Mouse (Mus musculus) C2C12 (cell line): ENCODE results near the gene Etl4. TPM values are rescaled to one million over a fixed set of nuclear protein-coding genes. Genes with fewer than 3 reads are reported as not detected.

Source experiments
- H3K27me3 ChIP-seq: one replicate; pipeline ENCODE4 v1.6.1; 2011; ENCODE audit not compliant: control insufficient read depth, insufficient read depth, insufficient read length
- H3K36me3 ChIP-seq: one replicate; pipeline ENCODE4 v1.6.1; 2011; ENCODE audit not compliant: control insufficient read depth, insufficient read depth
- H3K4me3 ChIP-seq: one replicate; pipeline ENCODE4 v1.5.1; 2011; ENCODE audit warnings: mild to moderate bottlenecking, control low read depth; ENCODE audit not compliant: poor library complexity, insufficient read depth, severe bottlenecking
- H3K79me2 ChIP-seq: one replicate; pipeline ENCODE4 v1.6.1; 2011; ENCODE audit not compliant: control insufficient read depth, insufficient read depth
- H3K79me3 ChIP-seq: one replicate; pipeline ENCODE4 v1.6.1; 2011; ENCODE audit warnings: low read depth, control low read depth
- H3ac ChIP-seq: one replicate; pipeline ENCODE3; 2011; ENCODE audit warnings: low read depth; ENCODE audit not compliant: control insufficient read depth, insufficient read length
- CEBPB ChIP-seq: IDR thresholded peaks from one replicate; pipeline ENCODE4 v1.6.1; 2011; ENCODE audit warnings: low read depth, mild to moderate bottlenecking, control low read depth, moderate library complexity
- CTCF ChIP-seq: IDR thresholded peaks from one replicate; pipeline ENCODE4 v1.5.1; 2011; ENCODE audit not compliant: control insufficient read depth, insufficient read depth, insufficient read length
- FOSL1 ChIP-seq: IDR thresholded peaks from one replicate; pipeline ENCODE4 v1.8.0; 2011; ENCODE audit warnings: mild to moderate bottlenecking, low read length; ENCODE audit not compliant: poor library complexity, insufficient read depth, severe bottlenecking
- MAX ChIP-seq: IDR thresholded peaks from one replicate; pipeline ENCODE4 v1.6.1; 2011; ENCODE audit warnings: mild to moderate bottlenecking, control low read depth
- MYOD1 ChIP-seq: IDR thresholded peaks from one replicate; pipeline ENCODE4 v1.6.1; 2011; ENCODE audit warnings: low read depth; ENCODE audit not compliant: control insufficient read depth, insufficient read length
- MYOG ChIP-seq: IDR thresholded peaks from one replicate; pipeline ENCODE4 v1.6.1; 2011; ENCODE audit not compliant: control insufficient read depth, insufficient read length; ENCODE audit errors: extremely low read depth
- USF1 ChIP-seq: IDR thresholded peaks from one replicate; pipeline ENCODE4 v1.6.1; 2011; ENCODE audit warnings: low read depth, mild to moderate bottlenecking, control low read depth, moderate library complexity
- polyA plus RNA-seq: library from polyadenylated mRNA; unstranded; fragments of >200 nt; fragmentation: generic; extraction: Trizol; gene quantifications from one replicate; pipeline ENCODE4 v1.2.1, GENCODE M21; 2012; ENCODE audit warnings: missing spikeins

The Etl4 gene
- polyA plus RNA-seq, 1 experiment, result 3.9 TPM

- Histone ChIP-seq H3ac (no peak overlapping the region), H3K36me3 (no peaks in the 10 kb centered on the region), H3K79me3 (no peaks in the 10 kb centered on the region), H3K79me2 (no peaks in the 10 kb centered on the region), H3K4me3 (no peak overlapping the region), H3K27me3 (no peaks in the 10 kb centered on the region)
- TF ChIP-seq MAX (no peak), CEBPB (no peak), CTCF (no peak), MYOD1 (no peak), FOSL1 (no peak), MYOG (no peak), USF1 (no peak)
Measured at GRCm38 (mm10) chr2:20442731-20443130, 533.2 kb downstream of the Etl4 start.

- Histone ChIP-seq H3K27me3 (no peaks in the 10 kb centered on the region), H3K79me3 (no peaks in the 10 kb centered on the region), H3K36me3 (no peaks in the 10 kb centered on the region), H3ac (no peak overlapping the region), H3K79me2 (no peaks in the 10 kb centered on the region), H3K4me3 (no peak overlapping the region)
- TF ChIP-seq MYOD1 (no peak), MYOG (no peak), FOSL1 (no peak), MAX (no peak), CTCF (no peak), USF1 (no peak), CEBPB (no peak)
Measured at GRCm38 (mm10) chr2:20443671-20444440, 534.3 kb downstream of the Etl4 start.

GRCm38 (mm10) chr2:20445156-20446155, 535.9 kb downstream of the Etl4 start:
- TF ChIP-seq MYOD1 (no peak), CEBPB (no peak), CTCF (no peak), USF1 (no peak), MYOG (no peak), MAX (no peak), FOSL1 (no peak)
- no peaks in the 10 kb centered on the region for H3K36me3 ChIP-seq
- no peak overlapping the region for H3ac ChIP-seq
- no peaks in the 10 kb centered on the region for H3K27me3 ChIP-seq
- H3K79me2 ChIP-seq, result no peaks in the 10 kb centered on the region
- no peaks in the 10 kb centered on the region for H3K79me3 ChIP-seq
- no peak overlapping the region for H3K4me3 ChIP-seq

- H3K79me2 ChIP-seq, result no peaks in the 10 kb centered on the region
Measured at GRCm38 (mm10) chr2:20446180-20446579, 536.6 kb downstream of the Etl4 start.

GRCm38 (mm10) chr2:20450945-20451344, 541.4 kb downstream of the Etl4 start:
- Histone ChIP-seq H3K4me3 (no peak overlapping the region), H3K79me2 (no peaks in the 10 kb centered on the region), H3ac (no peak overlapping the region), H3K36me3 (no peaks in the 10 kb centered on the region), H3K27me3 (no peaks in the 10 kb centered on the region), H3K79me3 (no peaks in the 10 kb centered on the region)
- TF ChIP-seq MYOD1, result no peak
- TF ChIP-seq MYOG, result no peak
- TF ChIP-seq CTCF, result no peak
- TF ChIP-seq MAX, result no peak
- no peak for TF ChIP-seq USF1
- TF ChIP-seq FOSL1, result no peak
- TF ChIP-seq CEBPB, result no peak

More at GRCm38 (mm10) chr2:20446180-20446579, 536.6 kb downstream of the Etl4 start:
- TF ChIP-seq MYOD1, result no peak
- TF ChIP-seq MYOG, result no peak
- no peak for TF ChIP-seq USF1
- no peak for TF ChIP-seq CTCF
- no peak for TF ChIP-seq CEBPB
- TF ChIP-seq FOSL1, result no peak
- TF ChIP-seq MAX, result no peak
- H3K27me3 ChIP-seq, result no peaks in the 10 kb centered on the region
- no peaks in the 10 kb centered on the region for H3K36me3 ChIP-seq
- H3K4me3 ChIP-seq, result no peak overlapping the region
- no peaks in the 10 kb centered on the region for H3K79me3 ChIP-seq
- no peak overlapping the region for H3ac ChIP-seq
